Mouse (Mus musculus): ENCODE results near the gene Hmmr.

DNA sequence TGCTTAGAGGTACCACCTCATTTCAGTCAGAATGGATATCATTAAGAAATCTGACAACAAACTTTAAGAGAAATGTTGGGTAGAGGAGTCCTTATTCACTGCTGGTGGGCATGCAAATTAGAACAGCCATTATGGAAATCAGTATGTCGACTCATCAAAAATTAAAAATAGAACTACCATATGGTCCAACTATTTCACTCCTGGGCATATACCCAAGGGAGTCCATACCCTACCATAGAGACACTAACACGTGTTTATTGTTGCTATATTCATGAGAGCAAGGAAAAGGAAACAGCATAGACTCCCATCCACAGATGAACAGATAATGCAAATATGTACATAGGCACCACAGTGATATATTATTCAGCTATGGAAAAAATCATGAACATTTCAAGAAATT lies 48.6 kb upstream of the Hmmr start:
- TF ChIP-seq POLR2A (IDR thresholded peaks at IDR 0.05; ENCODE audit: low read depth, low read length), result no peak
- no peak for TF ChIP-seq CTCF (conservative IDR thresholded peaks at IDR 0.05; ENCODE audit: insufficient read depth, insufficient read length, low read depth, low read length)

All from kidney, adult 2 months (tissue).